Mouse (Mus musculus): ENCODE measurements around the gene Fam234b.

DNA sequence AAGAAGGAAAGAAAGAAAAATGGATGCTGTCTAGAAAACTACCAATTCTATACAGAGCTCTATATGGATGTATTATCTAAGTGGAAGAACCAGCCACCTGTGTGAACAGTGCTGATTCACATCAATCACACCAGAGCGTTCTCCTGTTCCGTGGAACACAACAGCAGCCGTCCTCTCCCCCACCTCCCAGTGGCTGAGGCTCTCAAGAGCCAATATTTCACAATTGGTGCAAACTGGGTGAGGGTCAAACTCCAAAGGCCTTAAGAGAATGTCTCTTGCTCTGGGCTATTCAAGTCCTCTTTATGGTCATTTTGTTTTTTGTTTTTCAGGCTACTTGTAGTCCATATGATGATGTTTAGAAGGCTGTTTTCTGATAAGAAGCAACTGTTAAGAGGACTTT, 32.6 kb upstream of the Fam234b start:
- TF ChIP-seq CTCF (IDR thresholded peaks at IDR 0.05; ENCODE audit: borderline replicate concordance, control insufficient read depth, extremely low read depth, insufficient read depth, low read length, poor library complexity), result no peak
- no peak for TF ChIP-seq POLR2A (IDR thresholded peaks at IDR 0.05; ENCODE audit: control insufficient read depth, extremely low read depth, insufficient read depth, low read length, poor library complexity)

All from thymus, adult 2 months (tissue).